Mouse (Mus musculus): ENCODE measurements around the gene Gm4070. TPM values are rescaled to one million over a fixed set of nuclear protein-coding genes. Genes with fewer than 3 reads are reported as not detected.

Gene Gm4070
- polyA plus RNA-seq, 1 experiment from 2014 or later, result 0.32 TPM

Other genes with a start within 250 kb of the Gm4070 start
- 252 and 270 TPM in 2 replicates for gene Ilk, start 217.4 kb downstream of the Gm4070 start, polyA plus RNA-seq (2014; fragmentation: Nextera tagmentation; extraction: Ambion mirVana)
- 37.5 and 50.7 TPM in 2 replicates for gene Rrp8, start 216.6 kb downstream of the Gm4070 start, polyA plus RNA-seq (2014; fragmentation: Nextera tagmentation; extraction: Ambion mirVana)
- 183 and 191 TPM in 2 replicates for gene Taf10, start 209.6 kb downstream of the Gm4070 start, polyA plus RNA-seq (2014; fragmentation: Nextera tagmentation; extraction: Ambion mirVana)
- gene Tpp1, start 201.7 kb downstream of the Gm4070 start, polyA plus RNA-seq (2014; fragmentation: Nextera tagmentation; extraction: Ambion mirVana), result 47.5 and 54.8 TPM in 2 replicates
- gene Dchs1, start 166.3 kb downstream of the Gm4070 start, polyA plus RNA-seq (2014; fragmentation: Nextera tagmentation; extraction: Ambion mirVana), result 21.1 and 22.3 TPM in 2 replicates
- 230 and 268 TPM in 2 replicates for gene Mrpl17, start 142.9 kb downstream of the Gm4070 start, polyA plus RNA-seq (2014; fragmentation: Nextera tagmentation; extraction: Ambion mirVana)

Measured in neural tube, embryonic 11.5 days (tissue).